Mouse (Mus musculus): ENCODE results near the gene Ptprb. TPM values are rescaled to one million over a fixed set of nuclear protein-coding genes. Genes with fewer than 3 reads are reported as not detected.

Ptprb gene
- total RNA-seq, 2 experiments from 2014 or later = not detected

- no peak for ATAC-seq (replicated peaks; ENCODE audit: low FRiP score, poor library complexity, severe bottlenecking)
Measured at GRCm38 (mm10) chr10:116362645-116363044, 87.3 kb downstream of the Ptprb start.

GRCm38 (mm10) chr10:116364759-116365158 is 89.4 kb downstream of the Ptprb start:
- no peak for ATAC-seq (replicated peaks; ENCODE audit: low FRiP score, poor library complexity, severe bottlenecking)

GRCm38 (mm10) chr10:116370991-116371725 is 95.8 kb downstream of the Ptprb start:
- no peak for ATAC-seq (replicated peaks; ENCODE audit: low FRiP score, poor library complexity, severe bottlenecking)

- ATAC-seq (replicated peaks; ENCODE audit: low FRiP score, poor library complexity, severe bottlenecking) = no peak
Measured at GRCm38 (mm10) chr10:116374111-116374510, 98.8 kb downstream of the Ptprb start.

- no peak for ATAC-seq (replicated peaks; ENCODE audit: low FRiP score, poor library complexity, severe bottlenecking)
Measured at GRCm38 (mm10) chr10:116376853-116377252, 101.5 kb downstream of the Ptprb start.

GRCm38 (mm10) chr10:116382826-116383685 is 107.7 kb downstream of the Ptprb start:
- ATAC-seq (replicated peaks; ENCODE audit: low FRiP score, poor library complexity, severe bottlenecking) = no peak

GRCm38 (mm10) chr10:116384401-116384800 is 109.1 kb downstream of the Ptprb start:
- no peak for ATAC-seq (replicated peaks; ENCODE audit: low FRiP score, poor library complexity, severe bottlenecking)

GRCm38 (mm10) chr10:116386391-116386885 is 111.1 kb downstream of the Ptprb start:
- ATAC-seq (replicated peaks; ENCODE audit: low FRiP score, poor library complexity, severe bottlenecking) = no peak

GRCm38 (mm10) chr10:116388840-116389239 is 113.5 kb downstream of the Ptprb start:
- no peak for ATAC-seq (replicated peaks; ENCODE audit: low FRiP score, poor library complexity, severe bottlenecking)

GRCm38 (mm10) chr10:116393790-116394475 is 118.6 kb downstream of the Ptprb start:
- ATAC-seq (replicated peaks; ENCODE audit: low FRiP score, poor library complexity, severe bottlenecking) = no peak

- no peak for ATAC-seq (replicated peaks; ENCODE audit: low FRiP score, poor library complexity, severe bottlenecking)
Measured at GRCm38 (mm10) chr10:116394585-116394984, 119.3 kb downstream of the Ptprb start.

GRCm38 (mm10) chr10:116396279-116396678 is 121.0 kb downstream of the Ptprb start:
- ATAC-seq (replicated peaks; ENCODE audit: low FRiP score, poor library complexity, severe bottlenecking) = no peak

- ATAC-seq (replicated peaks; ENCODE audit: low FRiP score, poor library complexity, severe bottlenecking) = no peak
Measured at GRCm38 (mm10) chr10:116396966-116397365, 121.6 kb downstream of the Ptprb start.

GRCm38 (mm10) chr10:116397573-116397972 is 122.2 kb downstream of the Ptprb start:
- ATAC-seq (replicated peaks; ENCODE audit: low FRiP score, poor library complexity, severe bottlenecking) = no peak

GRCm38 (mm10) chr10:116397973-116398372 is 122.7 kb downstream of the Ptprb start:
- ATAC-seq (replicated peaks; ENCODE audit: low FRiP score, poor library complexity, severe bottlenecking) = no peak

GRCm38 (mm10) chr10:116402742-116403425 is 127.6 kb downstream of the Ptprb start:
- no peak for ATAC-seq (replicated peaks; ENCODE audit: low FRiP score, poor library complexity, severe bottlenecking)

GRCm38 (mm10) chr10:116403679-116404078 is 128.4 kb downstream of the Ptprb start:
- ATAC-seq (replicated peaks; ENCODE audit: low FRiP score, poor library complexity, severe bottlenecking) = no peak

- ATAC-seq (replicated peaks; ENCODE audit: low FRiP score, poor library complexity, severe bottlenecking) = no peak
Measured at GRCm38 (mm10) chr10:116405011-116405410, 129.7 kb downstream of the Ptprb start.

GRCm38 (mm10) chr10:116407684-116408359 is 132.5 kb downstream of the Ptprb start:
- no peak for ATAC-seq (replicated peaks; ENCODE audit: low FRiP score, poor library complexity, severe bottlenecking)
